In the genomic region with DNA sequence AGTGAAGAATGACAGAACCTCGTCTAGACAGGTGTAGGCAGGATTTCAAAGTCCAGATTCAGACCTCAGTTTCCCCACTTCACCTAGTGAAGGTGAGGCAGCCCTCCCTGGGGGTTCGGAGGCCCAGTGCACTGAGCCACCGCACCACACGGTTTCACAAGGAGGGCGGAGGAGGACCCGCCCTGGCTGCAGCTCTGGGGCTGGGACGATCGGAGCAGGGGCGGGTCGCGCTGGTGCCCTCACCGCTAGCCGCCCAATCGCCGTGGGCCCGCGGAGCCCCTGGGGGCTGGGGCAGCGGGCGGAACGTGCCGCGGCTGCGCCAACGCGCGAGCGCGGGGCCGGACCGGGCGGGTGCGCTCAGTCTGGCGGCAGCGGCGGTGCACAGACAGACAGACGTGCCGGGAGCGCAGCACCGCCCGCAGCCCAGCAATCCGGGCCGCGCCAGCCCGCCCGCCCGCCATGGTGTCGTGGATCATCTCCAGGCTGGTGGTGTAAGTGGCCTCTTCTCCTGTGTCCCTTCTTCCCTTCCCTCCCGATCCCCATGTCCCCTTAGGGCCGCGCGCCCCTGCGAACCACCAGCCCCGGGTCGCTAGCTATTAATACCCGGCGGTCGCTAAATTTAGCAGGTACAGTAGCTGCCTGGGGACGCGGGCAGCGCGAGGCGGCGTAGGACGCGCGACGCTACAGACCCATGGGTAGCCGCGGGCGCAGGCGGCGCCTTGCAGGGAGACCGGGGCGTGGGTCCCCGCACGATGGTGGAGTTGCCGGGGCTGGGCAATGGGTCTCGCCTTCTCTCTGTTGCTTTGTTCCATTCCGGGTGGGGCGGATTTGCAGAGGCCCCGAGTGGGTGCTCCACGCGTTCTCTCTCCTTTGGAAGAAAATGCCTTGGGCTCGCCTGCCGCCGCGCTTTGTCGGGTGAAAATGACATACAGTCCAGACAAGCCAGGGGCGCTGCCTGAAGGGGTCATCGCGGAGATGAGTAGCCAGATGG, we compare ENCODE assay signal across 7 mouse cellular contexts. TPM values are rescaled to one million over a fixed set of nuclear protein-coding genes. Genes with fewer than 3 reads are reported as not detected.
A peak's percentile ranks its signal among the peaks of the same experiment; 100 is the strongest.
DNase-seq lines count a peak whose midpoint lies in the region; ATAC-seq and TF ChIP-seq lines count a peak whose summit lies in the region.

A gene (plus strand): TSS at position 51 of the 991 bp plus-strand sequence.

- no peaks in the 10 kb centered on the region for H3K9me3 ChIP-seq in hindbrain, embryonic 11.5 days (ENCODE audit: control insufficient read depth, low read length)

- H3K4me2 ChIP-seq in hindbrain, embryonic 11.5 days (replicated peaks; ENCODE audit: low read depth, low read length) = peak within 1 kb of the TSS; percentile 89

- WGBS in hindbrain, embryonic 11.5 days = under 1% methylated on average over 86 of the region's 91 CpGs
- WGBS in small intestine, adult 2 months = under 1% methylated on average over 91 of the region's 91 CpGs

- peak within 1 kb of the TSS; percentile 79 for H3K4me3 ChIP-seq in hindbrain, embryonic 11.5 days (ENCODE audit: low read depth, low read length)
- H3K4me3 ChIP-seq in left cerebral cortex, adult 2 months = peak within 1 kb of the TSS; percentile 91
- peak within 1 kb of the TSS; percentile 67 for H3K4me3 ChIP-seq in small intestine, adult 2 months (ENCODE audit: low read depth, low read length)

- peak; percentile 86 for DNase-seq in adrenal gland, adult 2 months
- DNase-seq in cerebellum, adult 9-11 months = peak; percentile 84
- DNase-seq in frontal cortex, postnatal 14 days (ENCODE audit: low spot score in 2 of 2) = peak; percentile 42 to 56
- peak; percentile 78 for DNase-seq in hindbrain, embryonic 11.5 days (ENCODE audit: low spot score)
- peak; percentile 66 to 72 for DNase-seq in left cerebral cortex, adult 2 months (ENCODE audit: extremely low spot score in 1 of 2, low spot score in 2 of 2)
- peak; percentile 73 to 86 for DNase-seq in lung, postnatal 4 days

- H3K4me1 ChIP-seq in hindbrain, embryonic 11.5 days (replicated peaks; ENCODE audit: control insufficient read depth, insufficient read depth, low read length) = 0 out of 2 replicates have a peak, but pooled peaks cover 3% of the 10 kb centered on the region
- peaks cover 9% of the 10 kb centered on the region for H3K4me1 ChIP-seq in small intestine, adult 2 months (ENCODE audit: control insufficient read depth, insufficient read depth, insufficient read length, low read length)

- H3K27ac ChIP-seq in hindbrain, embryonic 11.5 days (ENCODE audit: low read depth, low read length) = peak within 1 kb of the TSS; percentile 84
- H3K27ac ChIP-seq in left cerebral cortex, adult 2 months = peak within 1 kb of the TSS; percentile 96
- H3K27ac ChIP-seq in small intestine, adult 2 months (ENCODE audit: insufficient read depth, low read depth, low read length) = no peak within 1 kb of the TSS

- peak within 1 kb of the TSS; percentile 82 for H3K9ac ChIP-seq in hindbrain, embryonic 11.5 days (ENCODE audit: low read depth, low read length)

- intact Hi-C loops in left cerebral cortex, adult 2 months (cut with DNase I) = loop anchor here (1.0 to 5.0 kb wide), 4 partner anchors 49 to 96 kb away; a partner anchor contains a TSS

- no peaks in the 10 kb centered on the region for H3K36me3 ChIP-seq in hindbrain, embryonic 11.5 days (ENCODE audit: control insufficient read depth, insufficient read depth, low read length)
- no peaks in the 10 kb centered on the region for H3K36me3 ChIP-seq in small intestine, adult 2 months (ENCODE audit: control insufficient read depth, insufficient read depth, low read length)

- ATAC-seq in hindbrain, embryonic 11.5 days (ENCODE audit: low FRiP score) = peak; percentile 94

- TF ChIP-seq POLR2A in small intestine, adult 2 months (IDR thresholded peaks at IDR 0.05; ENCODE audit: low read depth, low read length) = no peak

- H3K27me3 ChIP-seq in hindbrain, embryonic 11.5 days (ENCODE audit: control insufficient read depth, insufficient read depth, low read length) = no peaks in the 10 kb centered on the region
- peaks cover 16% of the 10 kb centered on the region for H3K27me3 ChIP-seq in small intestine, adult 2 months (ENCODE audit: control insufficient read depth, insufficient read depth, low read length)

- no peak for TF ChIP-seq CTCF in left cerebral cortex, adult 2 months (IDR thresholded peaks at IDR 0.05)
- no peak for TF ChIP-seq CTCF in small intestine, adult 2 months (IDR thresholded peaks at IDR 0.05; ENCODE audit: extremely low read depth, insufficient read length, insufficient replicate concordance, low read depth, low read length)

RNA-seq across cellular contexts. Expression of the gene that starts here (rescaled TPM):
- total RNA-seq in adrenal gland, adult 2 months (2021) = 1 to 10 TPM; 5.4 to 5.8 TPM
- polyA plus RNA-seq in adrenal gland, adult 2 months (2012; rRNA removed) = 2.8 and 3.7 TPM in 2 replicates
- 75.3 and 87.5 TPM in 2 replicates for polyA plus RNA-seq in hindbrain, embryonic 11.5 days (2014; fragmentation: Nextera tagmentation; extraction: Ambion mirVana)
- 10 to 100 TPM; 81.4 to 81.5 TPM for total RNA-seq in left cerebral cortex, adult 2 months (2021)
- 0.27 and 0.72 TPM in 2 replicates for polyA plus RNA-seq in small intestine, adult 2 months (2012; rRNA removed)

Comparison
In these comparisons a context has a peak if more than half of its experiments do, and no peak if none do; other contexts are left out.
1. RNA of the gene that starts here (total RNA-seq): 81.4 to 81.5 TPM in left cerebral cortex, adult 2 months; 5.4 to 5.8 TPM in adrenal gland, adult 2 months; every median in the first group is over 10 times any median in the second.
2. RNA of the gene that starts here (polyA plus RNA-seq): 75.3 to 87.5 TPM in hindbrain, embryonic 11.5 days; 2.8 to 3.7 TPM in adrenal gland, adult 2 months and 0.27 to 0.72 TPM in small intestine, adult 2 months; every median in the first group is over 10 times any median in the second.
3. Peak in every context shown above with its lines, with median percentiles within 50 percentile points of each other: DNase-seq and H3K4me3 ChIP-seq.